Mouse (Mus musculus) small intestine, adult 2 months (tissue): Measurements from ENCODE around the gene Zfpm1. TPM values are rescaled to one million over a fixed set of nuclear protein-coding genes. Genes with fewer than 3 reads are reported as not detected.

Experiments
- H3K27ac ChIP-seq: fragments of 200-500 bp; 2 replicates; pipeline ENCODE4 v1.5.1; 2012; ENCODE audit warnings: low read depth, low read length, control low read depth, inconsistent platforms; ENCODE audit not compliant: insufficient read depth
- H3K27me3 ChIP-seq: fragments of 200-500 bp; 2 replicates; pipeline ENCODE4 v1.6.1; 2012; ENCODE audit warnings: mild to moderate bottlenecking, moderate library complexity, low read length, inconsistent platforms; ENCODE audit not compliant: control insufficient read depth, insufficient read depth
- H3K36me3 ChIP-seq: fragments of 200-500 bp; 2 replicates; pipeline ENCODE4 v1.6.1; 2012; ENCODE audit warnings: mild to moderate bottlenecking, low read length, control low read depth, inconsistent platforms; ENCODE audit not compliant: control insufficient read depth, insufficient read depth
- H3K4me1 ChIP-seq: fragments of 200-500 bp; 2 replicates; pipeline ENCODE4 v1.6.1; 2012; ENCODE audit warnings: low read length, inconsistent platforms, mixed read lengths; ENCODE audit not compliant: control insufficient read depth, insufficient read depth, insufficient read length
- H3K4me3 ChIP-seq: fragments of 200-500 bp; 2 replicates; pipeline ENCODE4 v1.5.1; 2012; ENCODE audit warnings: low read depth, mild to moderate bottlenecking, control low read depth, inconsistent platforms, low read length, moderate library complexity
- CTCF ChIP-seq: fragments of 200-500 bp; IDR thresholded peaks from 2 replicates; pipeline ENCODE4 v1.5.1; 2012; ENCODE audit warnings: low read depth, mild to moderate bottlenecking, control low read depth, inconsistent platforms, low read length, moderate library complexity, mixed read lengths; ENCODE audit not compliant: insufficient replicate concordance, insufficient read length; ENCODE audit errors: extremely low read depth
- POLR2A ChIP-seq: fragments of 200-500 bp; IDR thresholded peaks from 2 replicates; pipeline ENCODE4 v1.6.1; 2012; ENCODE audit warnings: low read depth, mild to moderate bottlenecking, control low read depth, inconsistent platforms, low read length, moderate library complexity
- WGBS: fragments of 180-500 bp; shearing (Covaris S2); methylation state at CpG from one replicate; pipeline ENCODE4 v1.1.7; 2018; 5-methylcytosine and 5-hydroxymethylcytosine counted together
- polyA plus RNA-seq: library from polyadenylated mRNA; depleted of rRNA; stranded (reverse); fragments of >200 nt; gene quantifications from 2 replicates; pipeline ENCODE4 v1.2.3, GENCODE M21; 2012

The Zfpm1 gene
- polyA plus RNA-seq, 1 experiment: 153 TPM

DNA sequence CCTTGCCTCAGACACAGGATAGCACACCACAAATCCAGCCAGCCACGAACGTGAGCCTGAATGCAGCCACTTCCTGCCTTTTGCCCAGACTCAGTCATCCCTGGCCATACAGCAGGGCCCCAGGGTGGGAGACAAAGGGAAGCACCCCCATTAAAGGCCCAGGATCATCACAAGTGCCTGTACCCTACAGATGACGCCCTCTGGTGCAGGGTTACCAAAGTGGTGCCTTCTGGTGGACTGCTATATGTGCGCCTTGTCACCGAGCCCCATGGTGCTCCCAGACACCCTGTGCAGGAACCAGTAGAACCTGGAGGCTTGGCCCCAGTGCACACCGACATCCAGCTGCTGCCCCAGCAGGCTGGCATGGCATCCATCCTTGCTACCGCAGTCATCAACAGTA is 51.6 kb downstream of the Zfpm1 start:
- Histone ChIP-seq H3K27me3 (no peaks in the 10 kb centered on the region), H3K27ac (no peak overlapping the region), H3K4me3 (no peak overlapping the region), H3K36me3 (peaks cover 58% of the 10 kb centered on the region), H3K4me1 (peaks cover 16% of the 10 kb centered on the region)
- TF ChIP-seq POLR2A (no peak), CTCF (no peak)
- WGBS: 94% methylated on average over 7 of the region's 7 CpGs

DNA sequence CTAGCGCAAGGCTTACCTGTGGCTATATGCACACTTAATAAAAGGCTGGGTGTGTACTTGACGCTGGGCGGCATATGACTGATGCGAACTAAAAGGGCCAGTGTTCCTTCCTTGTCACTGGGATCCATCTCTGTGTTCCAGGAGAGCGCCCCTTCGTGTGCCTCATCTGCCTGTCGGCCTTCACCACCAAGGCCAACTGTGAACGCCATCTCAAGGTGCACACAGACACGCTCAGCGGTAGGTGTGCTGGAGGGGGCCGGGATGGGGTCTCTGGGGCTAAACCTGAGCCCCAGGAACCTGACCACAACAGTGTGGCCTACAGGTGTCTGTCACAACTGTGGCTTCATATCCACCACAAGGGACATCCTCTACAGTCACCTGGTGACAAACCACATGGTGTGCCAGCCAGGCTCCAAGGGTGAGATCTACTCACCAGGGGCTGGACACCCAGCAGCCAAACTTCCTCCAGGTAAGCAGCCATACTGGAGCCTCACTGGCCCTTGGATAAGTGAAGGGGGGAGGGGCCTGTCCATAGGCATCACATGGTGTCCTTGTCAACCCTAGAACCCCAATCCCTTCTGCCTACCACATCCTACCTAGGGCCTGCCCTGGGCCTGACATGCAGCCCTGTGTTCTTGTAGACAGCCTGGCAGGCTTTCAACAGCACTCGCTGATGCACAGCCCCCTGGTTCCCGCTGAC is 53.0 kb downstream of the Zfpm1 start:
- TF ChIP-seq CTCF: no peak
- TF ChIP-seq POLR2A: no peak

DNA sequence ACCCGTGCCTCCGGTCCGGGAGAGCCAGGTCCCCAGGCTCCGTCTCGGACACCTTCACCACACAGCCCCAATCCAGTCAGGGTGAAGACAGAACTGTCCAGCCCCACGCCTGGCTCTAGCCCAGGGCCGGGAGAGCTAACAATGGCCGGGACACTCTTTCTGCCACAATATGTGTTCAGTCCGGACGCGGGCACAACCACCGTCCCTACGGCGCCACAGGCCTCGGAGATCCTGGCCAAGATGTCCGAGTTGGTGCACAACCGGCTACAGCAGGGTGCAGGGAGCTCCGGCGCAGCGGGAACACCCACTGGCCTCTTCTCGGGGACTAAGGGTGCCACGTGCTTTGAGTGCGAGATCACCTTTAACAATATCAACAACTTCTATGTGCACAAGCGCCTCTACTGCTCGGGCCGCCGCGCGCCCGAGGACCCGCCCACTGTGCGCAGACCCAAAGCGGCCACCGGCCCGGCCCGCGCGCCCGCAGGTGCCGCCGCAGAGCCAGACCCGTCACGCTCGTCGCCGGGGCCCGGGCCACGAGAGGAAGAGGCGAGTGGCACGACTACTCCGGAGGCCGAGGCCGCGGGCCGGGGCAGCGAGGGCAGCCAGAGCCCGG is 53.8 kb downstream of the Zfpm1 start:
- H3K4me3 ChIP-seq: peak overlapping the region; percentile 42
- H3K36me3 ChIP-seq: peaks cover 59% of the 10 kb centered on the region

More for the DNA sequence above, 53.0 kb downstream of the Zfpm1 start:
- 95% methylated on average over 13 of the region's 13 CpGs for WGBS
- peaks cover 59% of the 10 kb centered on the region for H3K36me3 ChIP-seq
- H3K4me1 ChIP-seq: peaks cover 12% of the 10 kb centered on the region
- no peaks in the 10 kb centered on the region for H3K27me3 ChIP-seq
- H3K4me3 ChIP-seq: no peak overlapping the region
- H3K27ac ChIP-seq: no peak overlapping the region

DNA sequence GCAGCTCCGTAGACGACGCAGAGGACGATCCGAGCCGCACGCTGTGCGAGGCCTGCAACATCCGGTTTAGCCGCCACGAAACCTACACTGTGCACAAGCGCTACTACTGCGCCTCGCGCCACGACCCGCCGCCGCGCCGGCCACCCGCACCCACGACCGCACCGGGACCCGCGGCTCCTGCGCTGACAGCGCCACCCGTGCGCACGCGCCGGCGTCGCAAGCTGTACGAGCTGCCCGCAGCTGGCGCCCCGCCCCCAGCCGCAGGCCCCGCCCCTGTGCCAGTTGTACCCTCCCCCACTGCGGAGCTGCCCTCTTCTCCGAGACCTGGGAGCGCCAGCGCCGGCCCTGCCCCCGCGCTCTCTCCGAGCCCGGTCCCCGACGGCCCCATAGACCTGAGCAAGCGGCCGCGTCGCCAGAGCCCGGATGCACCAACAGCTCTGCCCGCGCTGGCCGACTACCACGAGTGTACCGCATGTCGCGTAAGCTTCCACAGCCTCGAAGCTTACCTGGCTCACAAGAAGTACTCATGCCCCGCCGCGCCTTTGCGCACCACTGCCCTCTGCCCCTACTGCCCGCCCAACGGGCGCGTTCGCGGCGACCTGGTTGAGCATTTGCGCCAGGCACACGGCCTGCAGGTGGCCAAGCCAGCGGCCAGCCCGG is 54.4 kb downstream of the Zfpm1 start:
- H3K4me3 ChIP-seq: peak overlapping the region; percentile 42
- H3K27ac ChIP-seq: no peak overlapping the region
- H3K4me1 ChIP-seq: no peaks in the 10 kb centered on the region
- peaks cover 59% of the 10 kb centered on the region for H3K36me3 ChIP-seq
- no peaks in the 10 kb centered on the region for H3K27me3 ChIP-seq
- TF ChIP-seq CTCF: no peak
- 89% methylated on average over 81 of the region's 81 CpGs for WGBS

More for the DNA sequence above, 53.8 kb downstream of the Zfpm1 start:
- TF ChIP-seq POLR2A (no peak), CTCF (no peak)
- Histone ChIP-seq H3K27ac (no peak overlapping the region), H3K4me1 (peaks cover 4% of the 10 kb centered on the region; the same call in 1 of the 2 replicates), H3K27me3 (no peaks in the 10 kb centered on the region)
- 91% methylated on average over 57 of the region's 57 CpGs for WGBS

DNA sequence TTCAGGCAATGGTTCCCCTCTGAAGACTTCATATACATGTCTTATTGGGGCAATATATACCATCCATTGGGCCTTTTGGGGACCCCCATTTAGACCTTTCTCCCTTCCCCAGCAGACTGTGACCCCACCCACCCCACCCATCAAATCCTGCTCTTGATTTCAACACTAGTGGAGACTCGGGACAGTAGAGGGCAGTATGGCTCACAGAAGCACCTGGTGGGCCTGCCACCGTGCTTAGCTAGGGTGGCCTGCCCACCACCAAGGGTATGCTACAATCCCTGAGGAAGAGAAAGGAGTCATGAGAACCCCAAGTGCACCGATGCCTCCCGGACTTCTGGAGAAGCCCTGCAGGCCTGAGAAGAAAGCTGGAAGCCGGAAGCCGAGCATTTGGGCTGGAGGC is 56.9 kb downstream of the Zfpm1 start:
- TF ChIP-seq POLR2A (no peak), CTCF (no peak)
- H3K36me3 ChIP-seq: peaks cover 47% of the 10 kb centered on the region
- H3K4me3 ChIP-seq: no peak overlapping the region
- WGBS: 76% methylated on average over 6 of the region's 6 CpGs
- H3K4me1 ChIP-seq: no peaks in the 10 kb centered on the region; the same call in 1 of the 2 replicates
- no peaks in the 10 kb centered on the region for H3K27me3 ChIP-seq
- no peak overlapping the region for H3K27ac ChIP-seq

DNA sequence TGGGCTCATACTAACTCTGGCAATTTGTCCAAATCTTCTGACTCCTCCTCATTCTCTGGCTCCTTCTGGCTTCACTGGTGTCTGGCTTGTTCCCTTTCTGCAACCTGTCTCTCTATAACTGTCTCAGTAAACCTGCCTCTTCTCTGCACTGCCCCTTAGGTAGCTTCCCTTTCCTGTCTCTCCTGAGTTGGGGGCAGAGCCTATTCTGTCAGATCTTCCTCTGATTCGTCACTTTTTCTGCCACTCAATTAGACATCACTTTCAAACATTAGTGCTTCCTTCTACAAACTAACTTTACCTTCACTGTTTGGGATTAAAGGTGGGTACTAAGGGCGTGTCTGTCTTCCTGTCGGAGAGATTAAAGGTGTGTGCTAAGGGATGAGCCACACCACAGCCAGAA is 58.8 kb downstream of the Zfpm1 start:
- Histone ChIP-seq H3K4me3 (no peak overlapping the region), H3K27ac (no peak overlapping the region), H3K4me1 (peaks cover 4% of the 10 kb centered on the region; the same call in 1 of the 2 replicates), H3K36me3 (peaks cover 29% of the 10 kb centered on the region), H3K27me3 (no peaks in the 10 kb centered on the region)
- 67% methylated on average over 3 of the region's 3 CpGs for WGBS
- no peak for TF ChIP-seq POLR2A
- no peak for TF ChIP-seq CTCF

DNA sequence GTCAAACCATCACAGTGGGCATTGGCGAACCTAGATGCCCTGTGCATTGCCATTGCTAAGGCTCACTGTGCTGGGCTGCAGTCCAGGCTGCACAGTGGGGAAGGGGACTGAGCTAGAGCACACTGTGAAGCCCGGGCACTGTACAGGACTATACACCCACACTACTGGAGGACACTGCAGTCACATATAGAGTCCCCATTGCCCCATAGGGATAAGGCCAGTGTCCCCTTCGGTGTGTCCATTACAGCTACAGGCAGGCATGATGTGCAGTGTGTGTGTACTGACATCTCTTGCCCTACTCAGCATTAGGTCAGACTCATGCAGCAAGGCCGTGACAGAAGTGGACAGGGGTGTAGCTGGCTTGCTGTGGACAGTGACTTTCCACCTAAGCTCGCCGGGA is 59.8 kb downstream of the Zfpm1 start:
- Histone ChIP-seq H3K4me1 (peaks cover 4% of the 10 kb centered on the region; the same call in 1 of the 2 replicates), H3K27me3 (no peaks in the 10 kb centered on the region), H3K27ac (no peak overlapping the region), H3K36me3 (peaks cover 19% of the 10 kb centered on the region), H3K4me3 (no peak overlapping the region)
- WGBS: 56% methylated on average over 6 of the region's 6 CpGs
- TF ChIP-seq CTCF (no peak), POLR2A (no peak)
